Mouse (Mus musculus) adrenal gland (tissue): ENCODE data around the gene Paqr4.

Experiments
- intact Hi-C: fragments of 180-260 bp; cut with DNase I; formaldehyde crosslinking; loops from one replicate; pipeline ENCODE4 v1.15.1; 2025
- long read RNA-seq, 2 experiments: library from polyadenylated mRNA; unstranded; transcript quantifications; one replicate each; pipeline ENCODE4 v2.0.0; 2020; ENCODE audit warnings: borderline replicate concordance in 1 of 2; ENCODE audit not compliant: insufficient replicate concordance in 1 of 2

Gene Paqr4
- long read RNA-seq, experiment 1, transcript Paqr4-201 (3 exons, 2,575 nt) = major isoform, 9 of 10 reads
- long read RNA-seq, experiment 1, partial matches to known transcripts = 0 of 10 reads
- long read RNA-seq, experiment 1, other reads (novel, unspliced or antisense) = 1 of 10 reads
- long read RNA-seq, experiment 2, transcript Paqr4-201 (3 exons, 2,575 nt) = major isoform, 17 of 19 reads
- long read RNA-seq, experiment 2, partial matches to known transcripts = 0 of 19 reads
- long read RNA-seq, experiment 2, other reads (novel, unspliced or antisense) = 2 of 19 reads

DNA sequence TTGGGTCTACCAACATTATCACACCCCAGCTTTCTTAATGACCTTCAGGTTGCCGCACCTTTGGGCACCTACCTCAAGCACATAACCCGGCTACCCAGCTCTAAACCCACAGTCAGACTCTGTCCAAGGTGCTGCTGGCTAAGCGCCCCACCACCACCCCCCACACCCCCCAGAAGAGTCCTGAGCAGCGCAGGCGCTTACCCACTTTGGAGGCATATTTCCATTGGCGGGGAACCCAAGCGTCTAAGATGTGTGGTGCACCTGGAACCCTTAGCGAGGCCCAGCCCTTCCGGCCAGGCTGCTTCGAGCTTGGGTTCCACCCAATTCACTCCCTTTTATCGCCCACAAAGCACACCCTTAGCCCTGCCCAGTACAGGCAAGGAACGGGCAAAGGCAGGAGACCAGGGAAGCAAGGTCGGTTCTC is at the start of gene Paqr4:
Gene Paqr4, minus strand, starts transcription at position 270 of the 424 bp plus-strand sequence.
- intact Hi-C loops = no loop called here

DNA sequence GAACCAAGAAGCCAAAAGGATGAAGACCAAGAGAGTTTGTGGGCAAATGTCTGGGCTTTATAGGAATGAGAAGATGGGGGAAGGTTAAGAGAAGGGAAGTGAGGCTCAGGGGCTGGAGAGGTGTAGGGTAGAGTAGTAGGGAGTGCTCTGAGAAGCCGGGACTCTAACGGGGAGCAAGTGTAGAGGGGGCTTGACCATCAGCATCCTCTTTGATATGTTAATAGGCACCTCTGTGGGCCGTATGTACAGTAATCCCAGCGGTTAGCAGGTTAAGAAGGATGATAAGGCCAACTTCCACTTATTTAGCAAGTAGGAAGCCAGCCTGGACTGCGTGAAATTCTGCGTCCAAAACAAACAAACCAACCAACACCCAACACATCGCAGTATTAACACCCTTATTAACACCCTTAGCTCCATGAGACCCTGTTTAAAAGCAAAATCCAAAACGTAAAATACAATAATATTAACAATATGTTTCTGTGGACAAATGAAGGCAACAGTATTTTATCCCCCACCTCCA is 49.1 kb upstream of the Paqr4 start:
- intact Hi-C loops = no loop called here

DNA sequence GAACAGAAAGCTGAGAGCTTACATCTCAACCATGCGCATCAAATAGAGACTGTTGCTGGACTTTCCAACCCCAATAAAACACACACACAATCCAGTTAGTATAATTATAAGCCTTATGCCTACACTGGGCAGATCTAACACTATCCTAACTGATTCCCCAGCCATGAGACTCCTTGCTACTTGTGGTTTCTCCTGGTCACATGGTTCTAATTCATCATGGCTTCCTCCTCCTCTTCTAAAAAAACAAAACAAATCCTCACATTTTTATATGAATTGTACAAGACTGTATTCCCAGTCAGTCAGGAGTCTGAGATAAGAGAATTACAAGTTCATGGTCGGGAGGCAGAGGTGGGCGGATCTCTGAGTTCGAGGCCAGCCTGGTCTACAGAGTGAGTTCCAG is 48.3 kb upstream of the Paqr4 start:
- intact Hi-C loops = no loop called here

DNA sequence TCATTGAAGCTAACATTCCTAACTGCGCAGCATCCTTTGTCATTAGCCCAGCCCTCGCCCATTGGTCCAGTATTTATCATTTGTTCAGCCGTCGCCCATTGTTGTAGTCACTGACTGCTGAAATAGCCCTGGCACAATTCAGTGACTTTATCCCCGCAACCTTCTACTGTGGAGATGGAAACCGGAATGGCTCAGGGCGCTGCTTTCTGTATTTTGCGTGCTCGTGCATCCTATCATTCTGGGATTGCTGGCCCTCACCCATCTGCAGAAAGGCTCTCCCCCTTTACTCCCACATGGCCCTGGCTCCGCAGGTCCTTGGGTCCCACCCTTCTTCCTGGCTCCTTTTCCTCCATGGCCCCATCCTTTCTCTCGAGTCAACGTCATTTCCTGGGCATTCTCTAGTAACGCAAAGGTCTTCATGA is 45.9 kb upstream of the Paqr4 start:
- intact Hi-C loops = no loop called here

DNA sequence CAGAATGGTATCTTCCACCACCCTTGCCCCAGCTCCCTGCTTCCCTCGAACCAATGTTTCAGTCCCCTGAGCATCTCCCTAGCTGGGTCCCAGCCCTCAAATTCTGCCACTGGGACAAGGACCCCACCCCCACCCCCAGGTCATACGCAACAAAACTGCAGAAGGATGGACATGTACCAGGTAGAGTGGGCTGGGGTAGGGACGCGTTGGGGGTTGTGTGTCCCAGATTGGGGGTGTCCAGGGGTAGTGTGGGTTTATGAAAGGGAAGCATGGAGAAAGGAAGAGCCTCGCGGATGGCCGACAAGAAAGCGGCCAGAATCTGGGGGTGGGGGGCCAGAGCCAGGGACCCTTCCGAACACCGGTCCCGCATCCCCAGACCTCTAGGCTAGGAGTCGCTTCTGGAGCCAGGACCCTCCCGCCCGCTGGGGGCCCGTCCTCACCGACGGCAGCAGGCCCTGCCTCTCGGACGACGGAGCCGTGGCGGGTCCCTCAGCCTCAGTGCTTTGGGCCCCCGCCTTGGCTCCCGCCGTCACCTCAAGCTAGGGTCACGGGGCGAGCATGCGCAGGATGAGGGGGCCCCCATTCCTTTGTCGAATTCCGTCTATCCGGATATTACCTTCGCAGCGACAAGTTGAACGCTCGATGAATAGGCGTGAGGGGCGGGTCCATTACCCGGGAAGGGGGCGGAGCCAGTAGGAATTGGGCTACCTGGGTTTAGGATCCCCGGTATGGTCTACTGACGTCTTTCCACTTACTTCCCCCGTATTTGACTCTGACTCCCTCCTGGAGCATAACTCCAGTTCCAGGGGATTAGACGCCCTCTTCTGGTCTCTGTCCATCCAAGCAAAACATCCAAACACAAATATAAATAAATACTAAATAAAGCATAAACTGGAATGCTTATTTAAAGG is 45.1 kb upstream of the Paqr4 start, which contains the start of gene Flywch2:
Gene Flywch2, minus strand, starts transcription at position 521 of the 911 bp plus-strand sequence.
- intact Hi-C loops = no loop called here

DNA sequence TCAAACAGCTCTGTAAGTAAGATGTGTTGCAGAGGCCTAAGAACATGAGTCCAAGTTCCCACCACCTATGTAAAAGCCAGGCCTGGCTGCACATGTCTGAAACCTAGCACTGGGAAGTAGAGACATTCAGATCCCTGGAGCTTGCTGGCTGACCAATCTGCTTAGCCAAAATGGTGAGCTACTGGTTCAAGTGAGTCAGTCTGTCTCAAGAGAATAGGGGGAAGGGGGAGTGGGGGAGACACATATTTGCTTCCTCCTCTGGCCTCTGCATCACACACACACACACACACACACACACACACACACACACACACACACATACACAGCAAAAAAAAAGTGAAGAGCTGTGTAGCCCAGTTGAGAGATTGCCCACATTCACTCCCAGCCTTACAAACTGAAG is 42.7 kb upstream of the Paqr4 start:
- intact Hi-C loops = no loop called here

DNA sequence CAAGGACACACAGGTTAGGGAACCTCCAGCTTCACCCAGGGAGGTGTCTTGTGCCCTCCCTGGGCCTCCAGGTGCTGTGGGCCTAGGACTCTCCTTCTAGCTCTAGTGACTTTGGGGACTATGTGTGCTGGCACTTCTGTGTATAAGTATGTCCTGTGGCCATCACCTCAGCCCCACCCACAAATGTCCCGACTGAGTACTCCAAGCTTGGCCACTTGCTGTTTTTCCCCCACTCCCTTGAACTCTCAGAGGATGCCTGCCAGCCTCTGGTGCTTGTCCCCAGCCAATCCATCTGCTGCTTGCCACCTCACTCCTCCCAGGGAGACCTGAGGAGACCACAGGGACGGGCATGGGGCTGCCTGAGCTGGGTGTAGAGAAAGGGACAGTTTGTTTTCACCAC is 37.8 kb upstream of the Paqr4 start:
- intact Hi-C loops = loop anchor here (10.0 kb wide), 1 partner anchor 186 kb away; no protein-coding TSS in a partner anchor

DNA sequence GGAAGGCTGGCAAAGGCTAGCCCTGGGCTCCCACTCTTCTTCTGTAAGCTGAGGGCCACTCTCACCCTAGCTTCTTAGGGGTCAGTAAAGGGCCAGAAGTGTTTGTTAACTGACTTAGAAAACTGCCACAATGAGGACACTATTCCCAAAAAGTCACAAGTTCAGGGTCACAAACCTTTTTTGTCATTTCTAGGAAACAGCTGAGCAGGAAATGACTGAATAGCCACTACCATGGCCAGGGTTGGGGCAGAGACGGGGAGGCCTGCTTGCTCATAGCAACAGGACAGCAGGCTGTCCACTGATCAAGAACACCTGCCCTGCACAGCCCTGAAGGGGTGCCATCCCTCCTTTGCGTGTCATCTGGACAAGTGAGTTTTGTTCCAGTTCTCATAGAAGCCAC is 36.5 kb upstream of the Paqr4 start:
- intact Hi-C loops = loop anchor here (10.0 kb wide), 1 partner anchor 188 kb away; no protein-coding TSS in a partner anchor

DNA sequence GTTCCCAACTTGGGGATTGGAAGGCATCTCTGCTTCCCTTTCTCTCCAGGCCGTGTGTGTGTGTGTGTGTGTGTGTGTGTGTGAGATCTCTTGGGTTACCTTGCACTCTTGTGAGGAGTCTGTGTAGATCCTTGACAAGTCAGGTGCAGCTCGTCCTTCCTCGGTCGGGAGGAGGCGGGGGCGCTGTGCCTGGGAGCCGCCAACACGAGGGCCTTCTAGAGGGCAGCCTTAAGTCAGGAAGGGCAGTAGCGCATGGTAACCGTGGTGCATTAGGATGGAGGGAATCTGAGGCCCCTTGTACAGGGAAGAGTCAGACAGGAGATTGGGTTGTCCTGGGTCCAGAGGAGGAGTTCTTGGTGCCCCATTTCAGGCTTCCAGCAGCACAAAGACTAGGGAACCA is 35.5 kb upstream of the Paqr4 start:
- intact Hi-C loops = loop anchor here (10.0 kb wide), 1 partner anchor 189 kb away; no protein-coding TSS in a partner anchor

DNA sequence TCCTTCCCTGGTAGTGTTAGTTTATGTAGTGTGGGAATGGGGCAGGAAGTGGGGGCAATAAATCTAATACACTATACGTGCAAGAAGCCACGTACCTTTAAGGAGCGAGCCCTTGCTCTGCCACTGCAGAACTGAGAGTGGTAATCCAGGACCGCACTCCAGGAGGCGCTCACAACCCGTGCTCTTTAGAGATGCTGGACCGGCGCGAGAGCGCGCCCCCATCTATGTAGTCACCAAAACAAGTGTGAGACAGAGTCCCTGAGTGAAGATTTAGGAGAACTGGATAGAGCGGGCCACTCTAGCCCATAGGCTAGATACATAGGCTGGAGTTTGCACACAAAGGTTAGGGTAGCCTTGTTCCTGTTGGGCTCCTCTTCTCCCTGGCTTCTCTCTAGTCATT is 33.4 kb upstream of the Paqr4 start:
- intact Hi-C loops = loop anchor here (5.0 to 10.0 kb wide), 3 partner anchors 33 to 191 kb away; partner anchors contain the start of genes Prss32 and Prss41

DNA sequence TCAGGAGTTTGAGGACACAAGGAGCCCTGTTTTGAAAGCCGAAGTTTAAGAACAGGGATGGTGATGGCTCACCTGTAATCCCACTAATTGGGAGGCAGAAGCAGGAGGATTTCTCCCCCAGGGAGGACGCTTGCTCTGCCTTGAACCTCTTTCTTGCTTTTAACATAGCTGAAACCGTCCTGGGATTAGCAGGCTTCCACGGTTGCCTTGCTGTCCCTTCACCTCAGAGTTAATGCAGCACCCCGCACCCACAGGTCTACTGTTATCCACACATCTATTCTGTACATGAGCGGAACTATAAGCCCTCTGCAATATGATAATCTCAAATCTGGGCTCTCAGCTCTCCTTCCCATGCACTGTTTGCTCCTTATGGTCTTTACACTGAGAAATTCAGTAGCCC is 33.0 kb upstream of the Paqr4 start:
- intact Hi-C loops = loop anchor here (5.0 to 10.0 kb wide), 3 partner anchors 34 to 191 kb away; partner anchors contain the start of genes Prss32 and Prss41

DNA sequence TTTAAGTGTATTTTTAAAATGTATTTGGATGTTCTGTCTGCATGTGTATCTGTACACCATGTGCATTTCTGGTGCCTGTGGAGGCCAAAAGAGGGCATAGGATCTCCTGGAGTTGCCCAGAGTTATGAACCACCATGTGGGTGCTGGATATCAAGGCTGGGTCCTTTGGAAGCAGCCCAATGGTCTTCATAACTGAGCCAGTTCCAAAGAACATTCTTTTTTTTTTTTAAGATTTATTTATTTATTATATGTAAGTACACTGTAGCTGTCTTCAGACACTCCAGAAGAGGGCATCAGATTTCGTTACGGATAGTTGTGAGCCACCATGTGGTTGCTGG is 31.5 kb upstream of the Paqr4 start:
- intact Hi-C loops = loop anchor here (5.0 to 10.0 kb wide), 3 partner anchors 35 to 193 kb away; partner anchors contain the start of genes Prss32 and Prss41

DNA sequence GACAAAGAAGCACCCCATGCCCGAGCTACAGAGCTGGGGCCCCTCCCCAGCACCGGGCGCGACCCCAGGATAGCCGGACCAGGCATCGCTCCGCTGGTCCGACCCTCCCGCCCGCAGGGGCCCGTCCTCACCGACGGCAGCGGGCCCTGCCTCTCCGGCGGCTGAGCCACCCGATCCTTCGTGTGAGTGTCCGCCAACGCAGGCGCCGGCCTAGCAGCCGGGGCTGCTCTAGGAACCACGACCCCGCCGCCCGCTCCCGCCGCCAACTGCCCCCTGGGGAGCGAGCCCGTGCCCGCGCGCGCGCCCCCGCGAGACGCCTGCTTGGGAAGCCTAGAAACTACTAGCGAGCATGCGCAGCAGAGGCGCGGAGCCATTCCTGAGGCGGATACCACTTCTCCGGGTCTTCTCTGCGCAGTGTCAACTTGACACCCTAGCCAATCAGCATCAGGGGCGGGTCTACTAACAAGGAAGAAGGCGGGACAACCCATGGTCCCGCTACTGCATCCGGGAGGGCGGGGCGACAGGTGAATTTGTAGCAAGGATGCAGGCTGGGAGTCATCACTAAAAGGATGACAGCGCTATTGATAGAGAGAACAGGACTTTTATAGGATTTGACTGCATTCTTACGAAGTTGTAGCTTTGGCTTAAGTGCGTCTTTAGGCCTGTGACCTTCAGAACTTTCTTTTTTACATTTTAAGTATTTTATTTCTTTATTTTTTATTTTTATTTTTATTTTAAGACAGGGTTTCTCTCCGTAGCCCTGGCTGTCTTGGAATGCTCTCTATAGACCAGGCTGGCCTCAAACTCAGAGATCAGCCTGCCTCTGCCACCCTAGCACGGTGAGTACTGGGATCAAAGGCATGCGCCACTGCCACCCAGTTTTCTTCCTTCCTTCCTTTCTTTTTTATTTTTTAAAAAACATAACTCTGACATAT is 30.9 kb upstream of the Paqr4 start, which contains the start of gene Flywch1:
Gene Flywch1, minus strand, starts transcription at position 319 of the 935 bp plus-strand sequence.
- intact Hi-C loops = loop anchor here (5.0 to 10.0 kb wide), 3 partner anchors 36 to 193 kb away; partner anchors contain the start of genes Prss32 and Prss41

DNA sequence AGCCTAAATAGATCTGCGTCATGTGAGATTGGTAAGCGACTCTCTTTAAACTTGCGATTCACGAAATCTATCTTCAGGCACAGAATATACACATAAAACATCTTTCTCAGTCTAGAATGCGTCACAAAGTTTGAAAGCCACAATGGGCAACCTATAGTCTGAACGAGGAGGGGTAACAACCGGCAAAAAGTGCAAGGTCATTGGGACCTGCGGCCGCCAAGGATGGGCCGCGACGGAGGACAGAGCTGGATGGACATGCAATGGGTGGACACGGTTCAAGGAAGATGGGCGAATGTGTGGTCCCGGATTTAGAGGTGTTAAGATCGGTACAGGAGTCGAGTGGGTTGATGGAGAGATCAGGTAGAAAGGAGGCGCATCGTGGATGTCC is 30.2 kb upstream of the Paqr4 start:
- intact Hi-C loops = loop anchor here (5.0 to 10.0 kb wide), 3 partner anchors 36 to 194 kb away; partner anchors contain the start of genes Prss32 and Prss41

DNA sequence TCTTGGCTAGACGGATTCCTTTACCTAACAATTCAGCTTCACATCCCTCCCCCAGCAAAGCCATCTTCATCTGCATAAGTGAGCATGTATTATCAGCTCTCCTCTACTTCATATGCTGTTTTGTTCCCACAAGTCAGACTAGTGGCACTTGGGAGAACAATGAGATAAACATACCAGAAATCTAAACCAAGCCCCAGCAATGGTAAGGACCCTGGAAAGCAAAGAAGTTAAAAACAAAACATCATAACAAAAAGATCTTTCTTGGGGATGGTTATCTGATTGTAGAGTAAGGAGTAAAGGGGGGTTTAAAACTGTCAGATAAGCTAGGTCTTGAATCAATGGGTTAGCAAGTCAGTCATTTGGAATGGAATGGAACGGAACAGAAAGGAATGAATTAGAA is 29.8 kb upstream of the Paqr4 start:
- intact Hi-C loops = loop anchor here (5.0 to 10.0 kb wide), 3 partner anchors 37 to 194 kb away; partner anchors contain the start of genes Prss32 and Prss41

DNA sequence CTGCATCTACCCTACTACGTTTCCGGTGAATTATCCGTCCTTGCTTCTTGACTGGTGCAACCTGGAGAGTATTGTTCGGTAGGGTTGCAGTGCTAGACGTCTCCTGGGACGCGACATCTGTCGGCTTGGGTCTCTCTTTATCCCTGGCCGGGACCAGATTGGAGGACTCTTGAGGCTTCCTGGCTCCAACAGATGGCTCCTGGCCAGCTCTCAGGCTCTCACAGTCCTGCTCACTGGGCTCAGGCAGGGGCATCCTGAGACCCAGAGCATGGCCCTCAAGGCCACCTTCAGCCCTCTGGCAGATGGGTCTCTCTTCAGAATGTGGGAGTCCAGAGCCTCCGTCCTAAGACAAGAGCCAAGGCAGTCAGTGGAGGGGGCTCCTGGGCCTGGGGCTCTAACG is 22.3 kb upstream of the Paqr4 start:
- intact Hi-C loops = no loop called here

DNA sequence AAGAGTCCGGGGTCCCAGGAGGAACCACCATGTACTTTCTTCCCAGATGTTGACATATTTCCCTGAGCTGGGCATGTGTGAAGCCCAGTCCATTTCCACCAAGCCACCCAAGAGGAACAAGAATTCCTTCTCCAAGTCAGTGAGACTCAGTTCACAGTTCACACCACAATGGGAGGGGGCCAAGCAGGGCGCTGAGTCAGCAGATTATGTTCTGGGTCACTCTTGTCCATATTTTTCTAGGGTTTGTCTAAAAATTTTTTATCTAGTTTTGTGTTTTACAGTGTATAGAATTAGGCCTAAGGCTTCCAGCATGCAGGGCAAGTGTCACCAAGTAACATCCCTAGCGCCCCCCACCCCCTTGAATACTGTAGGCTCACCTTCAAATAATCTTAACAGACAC is 20.5 kb upstream of the Paqr4 start:
- intact Hi-C loops = no loop called here

DNA sequence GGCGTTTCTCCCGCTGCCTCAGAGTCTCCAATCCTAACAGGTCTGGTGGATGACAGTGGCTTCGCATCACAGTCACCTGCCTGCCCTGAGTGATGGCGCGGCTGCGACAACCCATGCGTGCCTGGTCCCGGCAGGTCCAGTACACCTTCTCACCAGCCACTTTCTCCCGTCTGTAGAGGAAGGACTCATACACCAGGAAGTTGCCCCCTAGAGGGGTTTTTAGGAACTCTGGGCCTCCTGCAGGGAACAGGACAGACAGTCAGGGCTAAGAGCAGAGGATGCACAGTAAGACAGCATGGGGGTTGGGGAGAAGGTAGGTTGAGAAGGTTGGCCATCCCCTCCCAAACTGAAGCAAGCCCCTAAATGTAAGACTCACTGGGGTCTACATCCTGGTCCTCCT is 19.6 kb upstream of the Paqr4 start:
- intact Hi-C loops = no loop called here

DNA sequence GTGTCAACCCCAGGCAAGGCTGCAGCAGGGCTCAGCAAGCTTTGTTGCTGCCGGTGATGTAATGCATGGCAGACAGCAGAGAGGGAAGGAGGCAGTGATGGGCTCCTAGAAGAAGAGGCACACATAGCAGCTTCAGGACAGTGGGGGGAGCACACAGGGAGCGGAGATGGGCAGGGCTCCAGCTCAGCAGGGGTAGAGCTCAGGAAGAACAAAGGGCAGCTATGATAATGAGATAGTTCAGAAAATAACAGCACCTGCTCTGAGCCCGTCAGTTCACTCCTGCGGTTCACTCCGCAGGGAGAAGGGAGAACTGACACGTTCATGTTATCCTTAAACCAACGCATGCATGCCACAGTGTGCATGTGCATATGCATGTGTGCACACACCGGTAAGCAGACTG is 18.1 kb upstream of the Paqr4 start:
- intact Hi-C loops = no loop called here

DNA sequence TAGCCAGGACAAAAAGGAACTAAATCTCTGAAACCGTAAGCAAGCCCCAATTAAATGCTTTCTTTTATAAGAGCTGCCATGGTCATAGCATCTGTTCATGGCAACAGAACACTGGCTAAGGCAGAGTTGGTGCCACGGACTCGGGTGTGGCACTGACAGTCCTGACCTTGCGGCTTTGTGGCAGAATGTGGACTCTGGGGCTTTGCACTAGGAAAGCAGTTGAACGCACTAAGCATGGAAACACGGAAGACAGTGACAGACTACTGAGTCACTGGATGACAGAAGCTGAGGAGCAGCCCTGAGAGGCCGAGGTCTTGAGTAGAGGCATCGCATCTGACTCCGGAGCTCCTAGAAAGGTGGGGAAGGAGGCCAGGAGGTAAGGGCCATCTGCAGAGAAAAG is 16.9 kb upstream of the Paqr4 start:
- intact Hi-C loops = no loop called here
